Mouse (Mus musculus) liver, embryonic 13.5 days (tissue): ENCODE measurements at regions not wholly inside any gene's neighbourhood (a gene's known extent, or its start where the extent isn't known, plus 50 kb on each side); places are given as distances from the start of the nearest gene placed in this dataset.
"Not testable (repeated sequence)": the region's sequence is repeated elsewhere in the genome, so short reads cannot be mapped to it uniquely, and the experiment has no call there.

Experiments
- ATAC-seq: fragments of 200-750 bp; cut with Nextera tagmentation; 2 replicates; pipeline ENCODE4 v1.8.0; 2017; ENCODE audit warnings: low read depth, mild to moderate bottlenecking, moderate number of reproducible peaks, moderate library complexity
- DNase-seq: peaks from one replicate; pipeline ENCODE4 v3.0.0; 2022
- H3K27ac ChIP-seq: fragments of 300-500 bp; sonication (generic); 2 replicates; pipeline ENCODE4 v1.5.1; 2015; ENCODE audit warnings: moderate library complexity, mild to moderate bottlenecking, inconsistent platforms
- H3K27me3 ChIP-seq: fragments of 300-500 bp; sonication (generic); 2 replicates; pipeline ENCODE4 v1.6.1; 2015; ENCODE audit warnings: mild to moderate bottlenecking, inconsistent platforms
- H3K36me3 ChIP-seq: fragments of 300-500 bp; sonication (generic); 2 replicates; pipeline ENCODE4 v1.6.1; 2015; ENCODE audit warnings: mild to moderate bottlenecking, inconsistent platforms
- H3K4me1 ChIP-seq: fragments of 300-500 bp; sonication (generic); replicated peaks from 2 replicates; pipeline ENCODE4 v1.6.1; 2015; ENCODE audit warnings: inconsistent platforms
- H3K4me2 ChIP-seq: fragments of 300-500 bp; sonication (generic); 2 replicates; pipeline ENCODE4 v1.6.1; 2015; ENCODE audit warnings: inconsistent platforms, mild to moderate bottlenecking, moderate library complexity
- H3K4me3 ChIP-seq: fragments of 300-500 bp; sonication (generic); replicated peaks from 2 replicates; pipeline ENCODE4 v1.5.1; 2015; ENCODE audit warnings: mild to moderate bottlenecking, inconsistent platforms
- H3K9ac ChIP-seq: fragments of 300-500 bp; sonication (generic); 2 replicates; pipeline ENCODE4 v1.6.1; 2015; ENCODE audit warnings: mild to moderate bottlenecking, inconsistent platforms
- H3K9me3 ChIP-seq: fragments of 300-500 bp; sonication (generic); replicated peaks from 2 replicates; pipeline ENCODE4 v1.6.1; 2016; ENCODE audit warnings: inconsistent platforms
- WGBS: fragments of 180-500 bp; shearing (Covaris S2); methylation state at CpG from one replicate; pipeline ENCODE4 v1.1.7; 2015; ENCODE audit not compliant: insufficient replicate concordance; 5-methylcytosine and 5-hydroxymethylcytosine counted together

- H3K36me3 ChIP-seq: no peaks in the 10 kb centered on the region
- ATAC-seq: no peak
Observed at GRCm38 (mm10) chr6:84310635-84311241, 283.0 kb downstream of the Cyp26b1 start.

GRCm38 (mm10) chr6:84307556-84307955 is 286.2 kb downstream of the Cyp26b1 start:
- DNase-seq (no peak), ATAC-seq (no peak)
- Histone ChIP-seq H3K27ac (no peak overlapping the region), H3K36me3 (no peaks in the 10 kb centered on the region), H3K4me1 (no peaks in the 10 kb centered on the region), H3K4me3 (no peak overlapping the region), H3K9ac (no peak overlapping the region), H3K4me2 (no peak overlapping the region), H3K9me3 (no peaks in the 10 kb centered on the region), H3K27me3 (peaks cover 17% of the 10 kb centered on the region)
- WGBS: 66% methylated on average over 3 of the region's 3 CpGs

More at GRCm38 (mm10) chr6:84310635-84311241, 283.0 kb downstream of the Cyp26b1 start:
- no peak overlapping the region for H3K9ac ChIP-seq
- no peaks in the 10 kb centered on the region for H3K9me3 ChIP-seq
- H3K4me1 ChIP-seq: 0 out of 2 replicates have a peak, but pooled peaks cover 3% of the 10 kb centered on the region
- no peak overlapping the region for H3K4me2 ChIP-seq
- DNase-seq: no peak
- H3K27ac ChIP-seq: no peak overlapping the region
- 25% methylated on average over 9 of the region's 9 CpGs for WGBS
- H3K4me3 ChIP-seq: no peak overlapping the region
- peaks cover 31% of the 10 kb centered on the region for H3K27me3 ChIP-seq

GRCm38 (mm10) chr6:84306585-84306984 is 287.1 kb downstream of the Cyp26b1 start:
- no peak overlapping the region for H3K27ac ChIP-seq
- no peak for ATAC-seq
- H3K9me3 ChIP-seq: no peaks in the 10 kb centered on the region
- no peaks in the 10 kb centered on the region for H3K36me3 ChIP-seq
- no peak for DNase-seq
- no peak overlapping the region for H3K4me2 ChIP-seq
- WGBS: 69% methylated on average over 13 of the region's 13 CpGs
- no peaks in the 10 kb centered on the region for H3K4me1 ChIP-seq
- no peak overlapping the region for H3K4me3 ChIP-seq
- peaks cover 8% of the 10 kb centered on the region for H3K27me3 ChIP-seq
- no peak overlapping the region for H3K9ac ChIP-seq

- WGBS: 66% methylated on average over 3 of the region's 3 CpGs
- H3K4me3 ChIP-seq: no peak overlapping the region
- no peaks in the 10 kb centered on the region for H3K4me1 ChIP-seq
Observed at GRCm38 (mm10) chr6:84305093-84305492, 288.6 kb downstream of the Cyp26b1 start.

GRCm38 (mm10) chr6:84302916-84303315 is 290.8 kb downstream of the Cyp26b1 start:
- H3K9ac ChIP-seq, H3K27ac ChIP-seq, H3K4me2 ChIP-seq, H3K9me3 ChIP-seq, ATAC-seq, DNase-seq, H3K4me3 ChIP-seq, H3K36me3 ChIP-seq, H3K4me1 ChIP-seq: not testable (repeated sequence)
- WGBS: 67% methylated on average over 3 of the region's 3 CpGs
- peaks cover 10% of the 10 kb centered on the region; the same call in 1 of the 2 replicates for H3K27me3 ChIP-seq

More at GRCm38 (mm10) chr6:84305093-84305492, 288.6 kb downstream of the Cyp26b1 start:
- ATAC-seq (no peak), DNase-seq (no peak)
- H3K9ac ChIP-seq: no peak overlapping the region
- H3K4me2 ChIP-seq: no peak overlapping the region
- peaks cover 10% of the 10 kb centered on the region; the same call in 1 of the 2 replicates for H3K27me3 ChIP-seq
- no peaks in the 10 kb centered on the region for H3K36me3 ChIP-seq
- no peak overlapping the region for H3K27ac ChIP-seq
- no peaks in the 10 kb centered on the region for H3K9me3 ChIP-seq

- Histone ChIP-seq H3K27me3 (peaks cover 3% of the 10 kb centered on the region; the same call in 1 of the 2 replicates), H3K4me3 (no peak overlapping the region), H3K4me1 (no peaks in the 10 kb centered on the region), H3K9ac (no peak overlapping the region), H3K9me3 (no peaks in the 10 kb centered on the region), H3K36me3 (no peaks in the 10 kb centered on the region), H3K27ac (no peak overlapping the region), H3K4me2 (no peak overlapping the region)
- WGBS: 41% methylated on average over 2 of the region's 2 CpGs
- ATAC-seq (no peak), DNase-seq (no peak)
Observed at GRCm38 (mm10) chr6:84299936-84300335, 291.5 kb downstream of the Dysf start.

GRCm38 (mm10) chr6:84299146-84299545 is 290.8 kb downstream of the Dysf start:
- Histone ChIP-seq H3K27ac (no peak overlapping the region), H3K4me2 (no peak overlapping the region), H3K36me3 (no peaks in the 10 kb centered on the region), H3K4me3 (no peak overlapping the region), H3K27me3 (peaks cover 3% of the 10 kb centered on the region; the same call in 1 of the 2 replicates), H3K4me1 (no peaks in the 10 kb centered on the region), H3K9ac (no peak overlapping the region), H3K9me3 (no peaks in the 10 kb centered on the region)
- DNase-seq: no peak
- no peak for ATAC-seq

DNA sequence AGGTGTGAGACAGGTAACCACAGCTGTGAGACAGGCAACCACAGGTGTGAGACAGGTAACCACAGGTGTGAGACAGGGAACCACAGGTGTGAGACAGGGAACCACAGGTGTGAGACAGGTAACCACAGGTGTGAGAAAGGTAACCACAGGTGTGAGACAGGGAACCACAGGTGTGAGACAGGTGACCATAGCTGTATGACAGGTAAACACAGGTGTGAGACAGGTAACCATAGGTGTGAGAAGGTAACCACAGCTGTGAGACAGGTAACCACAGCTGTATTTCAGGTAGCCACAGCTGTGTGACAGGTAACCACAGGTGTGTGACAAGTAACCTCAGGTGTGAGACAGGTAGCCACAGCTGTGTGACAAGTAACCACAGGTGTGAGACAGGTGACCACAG is 265.5 kb downstream of the Dysf start:
- H3K27me3 ChIP-seq, H3K9ac ChIP-seq, H3K27ac ChIP-seq, H3K4me2 ChIP-seq, H3K4me1 ChIP-seq, H3K36me3 ChIP-seq, DNase-seq, H3K4me3 ChIP-seq, ATAC-seq, H3K9me3 ChIP-seq: not testable (repeated sequence)

DNA sequence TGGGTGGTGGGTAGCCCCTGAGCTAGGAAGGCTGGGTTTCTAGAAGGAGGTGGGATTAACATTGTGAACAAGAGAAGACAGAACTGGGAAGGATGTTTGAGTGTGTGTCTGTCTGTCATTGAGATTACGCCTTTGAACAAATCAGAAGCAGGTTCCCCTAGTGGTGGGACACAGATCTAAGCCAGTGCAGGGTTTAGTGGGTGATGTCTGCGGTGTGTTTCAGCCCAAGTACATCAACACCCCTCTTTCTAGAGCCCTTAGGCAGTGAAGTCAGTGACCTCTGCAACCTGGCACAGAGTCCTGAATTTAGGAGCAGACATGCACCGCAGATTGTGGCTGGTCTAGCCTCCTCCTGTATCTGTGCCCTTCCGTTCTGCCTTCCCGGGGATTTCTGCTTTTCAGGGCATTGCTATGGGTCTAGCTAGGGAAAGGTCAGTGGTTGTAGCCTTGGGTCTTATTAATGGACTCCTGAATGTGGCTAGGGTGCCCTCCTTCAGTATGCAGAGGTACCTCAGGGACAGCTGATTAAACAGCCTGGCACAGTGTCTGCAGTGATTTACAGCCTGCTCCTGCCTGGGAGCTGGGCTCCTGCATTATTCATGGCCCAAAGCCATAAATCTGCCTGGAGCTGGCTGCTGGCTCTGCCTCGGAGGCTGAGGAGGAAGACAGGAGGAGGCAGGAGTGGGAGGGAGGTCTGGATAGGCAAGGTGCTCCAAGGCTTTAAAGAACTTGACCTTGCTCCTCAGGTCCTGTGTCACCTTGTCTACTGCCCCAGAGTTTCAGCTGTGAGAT is 264.3 kb downstream of the Dysf start:
- Histone ChIP-seq H3K9me3 (no peaks in the 10 kb centered on the region), H3K4me1 (0 out of 2 replicates have a peak, but pooled peaks cover 5% of the 10 kb centered on the region), H3K36me3 (no peaks in the 10 kb centered on the region), H3K4me2 (no peak overlapping the region), H3K27me3 (0 out of 2 replicates have a peak, but pooled peaks cover 3% of the 10 kb centered on the region), H3K9ac (no peak overlapping the region), H3K27ac (no peak overlapping the region), H3K4me3 (no peak overlapping the region)
- ATAC-seq: no peak
- DNase-seq: no peak
- 57% methylated on average over 6 of the region's 6 CpGs for WGBS

DNA sequence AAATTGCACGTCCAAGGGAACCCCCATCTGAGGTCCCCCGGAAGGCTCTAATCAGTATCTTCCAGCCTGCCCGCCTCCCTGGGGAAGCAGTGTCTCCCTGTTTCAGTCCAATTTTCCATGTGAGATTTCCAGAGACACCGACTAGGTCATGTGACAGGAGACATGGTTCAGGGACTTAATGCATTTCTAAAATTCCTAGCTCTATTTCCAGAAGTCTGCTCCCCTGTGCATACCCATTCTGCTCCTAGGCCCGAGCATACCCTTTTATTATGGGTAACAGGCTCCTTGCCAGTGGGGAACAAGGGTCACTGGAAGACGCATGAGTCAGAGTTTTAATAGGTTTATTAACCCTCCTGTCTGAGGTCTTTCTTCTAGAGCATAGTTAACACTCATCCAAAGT is 263.6 kb downstream of the Dysf start:
- H3K27ac ChIP-seq: no peak overlapping the region
- DNase-seq: no peak
- no peak overlapping the region for H3K4me3 ChIP-seq
- 0 out of 2 replicates have a peak, but pooled peaks cover 3% of the 10 kb centered on the region for H3K27me3 ChIP-seq
- ATAC-seq: no peak
- H3K4me1 ChIP-seq: 0 out of 2 replicates have a peak, but pooled peaks cover 5% of the 10 kb centered on the region
- H3K4me2 ChIP-seq: no peak overlapping the region
- H3K36me3 ChIP-seq: no peaks in the 10 kb centered on the region
- H3K9ac ChIP-seq: no peak overlapping the region
- WGBS: 57% methylated on average over 6 of the region's 6 CpGs
- H3K9me3 ChIP-seq: no peaks in the 10 kb centered on the region

- Histone ChIP-seq H3K36me3 (no peaks in the 10 kb centered on the region), H3K4me1 (0 out of 2 replicates have a peak, but pooled peaks cover 5% of the 10 kb centered on the region), H3K9ac (no peak overlapping the region), H3K4me3 (no peak overlapping the region), H3K9me3 (no peaks in the 10 kb centered on the region), H3K27ac (no peak overlapping the region), H3K27me3 (0 out of 2 replicates have a peak, but pooled peaks cover 3% of the 10 kb centered on the region), H3K4me2 (no peak overlapping the region)
- WGBS: 62% methylated on average over 3 of the region's 3 CpGs
- DNase-seq (no peak), ATAC-seq (no peak)
Observed at GRCm38 (mm10) chr6:84271441-84271840, 263.1 kb downstream of the Dysf start.
